Comparison of ENCODE assay signal across 8 mouse cellular contexts in the genomic region with DNA sequence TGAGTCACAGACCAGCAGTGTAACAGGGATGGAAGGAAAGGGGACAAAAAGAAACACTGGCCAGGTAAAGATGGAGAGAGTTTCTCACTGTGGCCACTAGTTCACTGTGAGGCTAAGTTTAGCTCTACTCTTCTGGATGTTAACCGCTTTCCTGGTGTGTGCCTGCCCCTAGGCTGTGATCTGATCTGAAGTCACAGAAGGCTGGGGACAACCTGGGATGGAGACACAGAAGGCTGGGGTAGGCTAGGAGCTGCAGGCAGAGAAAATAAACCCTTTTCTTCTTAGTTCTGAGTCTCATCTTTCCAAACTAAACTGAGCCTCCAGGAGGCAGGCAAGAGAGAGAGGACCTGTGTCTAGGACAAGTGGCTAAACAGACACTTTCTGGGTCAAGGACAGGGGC. TPM values are rescaled to one million over a fixed set of nuclear protein-coding genes. Genes with fewer than 3 reads are reported as not detected.
DNase-seq lines count a peak whose midpoint lies in the region; ATAC-seq and TF ChIP-seq lines count a peak whose summit lies in the region.

No protein-coding gene starts in this region.

- peak overlapping the region; percentile 58; the same call in 1 of the 2 replicates for H3K9ac ChIP-seq in heart, embryonic 14.5 days (ENCODE audit: low read length)
- peak overlapping the region; percentile 61; the same call in 1 of the 2 replicates for H3K9ac ChIP-seq in ES-E14 (ENCODE audit: insufficient read depth, low read depth, low read length, poor library complexity, severe bottlenecking)
- 0 out of 2 replicates have a peak overlapping the region, but pooled peaks have one; percentile 33 for H3K9ac ChIP-seq in forebrain, postnatal 0 days
- no peak overlapping the region for H3K9ac ChIP-seq in liver, embryonic 15.5 days

- no peak for ATAC-seq in heart, embryonic 14.5 days (ENCODE audit: insufficient number of reproducible peaks, insufficient read depth, low FRiP score, low read depth)
- no peak for ATAC-seq in forebrain, postnatal 0 days
- no peak for ATAC-seq in liver, embryonic 15.5 days (ENCODE audit: insufficient read depth)

- peak overlapping the region; percentile 46 to 85 for H3K27ac ChIP-seq in heart, embryonic 14.5 days (replicated peaks in 1 of 2; ENCODE audit: control insufficient read depth in 1 of 2, insufficient read depth in 1 of 2, low read depth in 2 of 2, low read length in 2 of 2)
- H3K27ac ChIP-seq in ES-E14 (ENCODE audit: insufficient read depth, low read depth, low read length, poor library complexity, severe bottlenecking): peak overlapping the region; percentile 80; the same call in 1 of the 2 replicates
- no peak overlapping the region for H3K27ac ChIP-seq in forebrain, postnatal 0 days (ENCODE audit: low read depth, low read length)
- H3K27ac ChIP-seq in liver, embryonic 15.5 days (replicated peaks): no peak overlapping the region

- no peaks in the 10 kb centered on the region for H3K9me3 ChIP-seq in heart, embryonic 14.5 days (ENCODE audit: control insufficient read depth, low read length)
- H3K9me3 ChIP-seq in ES-E14 (ENCODE audit: control insufficient read depth, insufficient read depth, low read depth, low read length): no peaks in the 10 kb centered on the region
- H3K9me3 ChIP-seq in forebrain, postnatal 0 days (ENCODE audit: low read length): no peaks in the 10 kb centered on the region
- no peaks in the 10 kb centered on the region for H3K9me3 ChIP-seq in liver, embryonic 15.5 days (replicated peaks)

- H3K27me3 ChIP-seq in heart, embryonic 14.5 days (ENCODE audit: control insufficient read depth, insufficient read depth, low read length): peaks cover 19% of the 10 kb centered on the region
- H3K27me3 ChIP-seq in forebrain, postnatal 0 days (ENCODE audit: insufficient read depth, low read length): no peaks in the 10 kb centered on the region
- H3K27me3 ChIP-seq in liver, embryonic 15.5 days: peaks cover 98% of the 10 kb centered on the region

- intact Hi-C loops in heart, postnatal 10 days (cut with DNase I): no loop called here

- 0 out of 2 replicates have a peak, but pooled peaks have one; percentile 4 for TF ChIP-seq CTCF in forebrain, postnatal 0 days (IDR thresholded peaks at IDR 0.05; ENCODE audit: low read depth)

- no peak for DNase-seq in heart, postnatal 10 days
- no peak for DNase-seq in ES-E14 (ENCODE audit: low read depth, low spot score)
- no peak for DNase-seq in forebrain, postnatal 0 days
- no peak for DNase-seq in gastrocnemius, adult 18-20 months (ENCODE audit: low spot score)
- no peak for DNase-seq in spleen, postnatal 36 days (ENCODE audit: low spot score in 2 of 2)
- no peak for DNase-seq in right cerebral cortex, postnatal 14 days

- peaks cover 5% of the 10 kb centered on the region; the same call in 1 of the 2 replicates for H3K36me3 ChIP-seq in heart, embryonic 14.5 days (ENCODE audit: control insufficient read depth, insufficient read depth, low read length)
- H3K36me3 ChIP-seq in ES-E14 (ENCODE audit: control insufficient read depth, insufficient read depth, low read length, poor library complexity, severe bottlenecking): peaks cover 27% of the 10 kb centered on the region
- no peaks in the 10 kb centered on the region for H3K36me3 ChIP-seq in forebrain, postnatal 0 days (ENCODE audit: insufficient read depth)
- H3K36me3 ChIP-seq in liver, embryonic 15.5 days (replicated peaks): peaks cover 23% of the 10 kb centered on the region

- H3K4me2 ChIP-seq in heart, embryonic 14.5 days (ENCODE audit: low read length): peak overlapping the region; percentile 81
- H3K4me2 ChIP-seq in forebrain, postnatal 0 days (ENCODE audit: low read depth): no peak overlapping the region
- H3K4me2 ChIP-seq in liver, embryonic 15.5 days: peak overlapping the region; percentile 76

- no peak overlapping the region for H3K4me3 ChIP-seq in heart, embryonic 14.5 days (ENCODE audit: control insufficient read depth in 1 of 2, insufficient read depth in 1 of 2, low read depth in 1 of 2, low read length in 2 of 2)
- H3K4me3 ChIP-seq in ES-E14 (ENCODE audit: insufficient read depth in 1 of 2, low read depth in 1 of 2, low read length in 2 of 2, poor library complexity in 1 of 2, severe bottlenecking in 1 of 2): peak overlapping the region; percentile 54 to 63; a peak in 3 of 4 replicates
- H3K4me3 ChIP-seq in forebrain, postnatal 0 days (ENCODE audit: low read depth, low read length): no peak overlapping the region
- no peak overlapping the region for H3K4me3 ChIP-seq in liver, embryonic 15.5 days (replicated peaks)

- WGBS in heart, embryonic 14.5 days: 6% methylated on average over 1 of the region's 1 CpGs
- 40% methylated on average over 1 of the region's 1 CpGs for WGBS in forebrain, postnatal 0 days
- 39% methylated on average over 1 of the region's 1 CpGs for WGBS in liver, embryonic 15.5 days (ENCODE audit: insufficient replicate concordance)

- H3K4me1 ChIP-seq in heart, embryonic 14.5 days (ENCODE audit: control insufficient read depth in 2 of 2, insufficient read depth in 2 of 2, low read length in 2 of 2): peaks cover 47 to 61% of the 10 kb centered on the region in 2 experiments
- peaks cover 18 to 31% of the 10 kb centered on the region in 2 experiments; a peak in 3 of 4 replicates for H3K4me1 ChIP-seq in ES-E14 (ENCODE audit: control insufficient read depth in 2 of 2, insufficient read depth in 2 of 2, low read length in 2 of 2, poor library complexity in 1 of 2)
- H3K4me1 ChIP-seq in forebrain, postnatal 0 days (ENCODE audit: insufficient read depth): peaks cover 20% of the 10 kb centered on the region
- H3K4me1 ChIP-seq in liver, embryonic 15.5 days (replicated peaks): peaks cover 81% of the 10 kb centered on the region

- in situ Hi-C loops in ES-E14 (cut with MboI; ENCODE audit: low sequenced_read_pairs in 2 of 2, unreplicated experiment in 2 of 2): no loop called here

TF ChIP-seq in ES-E14, 5 proteins besides CTCF, POLR2A, EP300 and RAD21:
- TF ChIP-seq HCFC1 (IDR thresholded peaks at IDR 0.05; ENCODE audit: borderline replicate concordance, insufficient read depth, low read length) (no peak), CHD2 (IDR thresholded peaks at IDR 0.05; ENCODE audit: low read depth, low read length) (no peak), ZNF384 (IDR thresholded peaks at IDR 0.05; ENCODE audit: low read depth, low read length) (no peak), MAFK (IDR thresholded peaks at IDR 0.05; ENCODE audit: insufficient read depth, low read depth, low read length) (no peak), ZC3H11A (IDR thresholded peaks at IDR 0.05; ENCODE audit: borderline replicate concordance, low read depth, low read length) (no peak)

RNA-seq across cellular contexts. Expression of a gene that starts 5.6 kb away (rescaled TPM):
- polyA plus RNA-seq in heart, embryonic 14.5 days (2014; fragmentation: Nextera tagmentation; extraction: Ambion mirVana): 2.0 and 2.3 TPM in 2 replicates
- total RNA-seq in heart, postnatal 10 days (2021): 1 to 10 TPM; 3.7 to 5.8 TPM
- total RNA-seq in ES-E14 (2012; rRNA removed): 69.8 and 78.6 TPM in 2 replicates
- 7.8 and 11.0 TPM in 2 replicates for total RNA-seq in forebrain, postnatal 0 days (2014; rRNA removed)
- polyA plus RNA-seq in forebrain, postnatal 0 days (2015; fragmentation: Nextera tagmentation; extraction: Ambion mirVana): 6.5 and 8.4 TPM in 2 replicates
- 7.3 and 7.5 TPM in 2 replicates for polyA plus RNA-seq in liver, embryonic 15.5 days (2015; fragmentation: Nextera tagmentation; extraction: Ambion mirVana)
- 1 to 10 TPM; 3.1 to 6.6 TPM for total RNA-seq in gastrocnemius, adult 18-20 months (2021)

RNA-seq across cellular contexts. Expression of a gene that starts 21.8 kb away (rescaled TPM):
- polyA plus RNA-seq in heart, embryonic 14.5 days (2014; fragmentation: Nextera tagmentation; extraction: Ambion mirVana): 23.1 TPM in 2 replicates
- 10 to 100 TPM; 21.2 to 23.7 TPM for total RNA-seq in heart, postnatal 10 days (2021)
- 95.2 and 101 TPM in 2 replicates for total RNA-seq in ES-E14 (2012; rRNA removed)
- total RNA-seq in forebrain, postnatal 0 days (2014; rRNA removed): 55.7 and 63.0 TPM in 2 replicates
- 47.7 and 54.4 TPM in 2 replicates for polyA plus RNA-seq in forebrain, postnatal 0 days (2015; fragmentation: Nextera tagmentation; extraction: Ambion mirVana)
- 14.6 and 17.6 TPM in 2 replicates for polyA plus RNA-seq in liver, embryonic 15.5 days (2015; fragmentation: Nextera tagmentation; extraction: Ambion mirVana)
- 10 to 100 TPM; 17.6 to 18.5 TPM for total RNA-seq in gastrocnemius, adult 18-20 months (2021)

Comparison
In these comparisons a context has a peak if more than half of its experiments do, and no peak if none do; other contexts are left out.
1. H3K27ac ChIP-seq: peak in heart, embryonic 14.5 days (2 of 2) and ES-E14 (single experiment); none in forebrain, postnatal 0 days (single experiment) and liver, embryonic 15.5 days (single experiment).
2. H3K4me3 ChIP-seq: peak in ES-E14 (2 of 2); none in heart, embryonic 14.5 days (0 of 2), forebrain, postnatal 0 days (single experiment) and liver, embryonic 15.5 days (single experiment).